Mouse (Mus musculus): Measurements from ENCODE around the gene Ccdc38.
"Not testable (repeated sequence)": the region's sequence is repeated elsewhere in the genome, so short reads cannot be mapped to it uniquely, and the experiment has no call there.

The Ccdc38 gene

DNA sequence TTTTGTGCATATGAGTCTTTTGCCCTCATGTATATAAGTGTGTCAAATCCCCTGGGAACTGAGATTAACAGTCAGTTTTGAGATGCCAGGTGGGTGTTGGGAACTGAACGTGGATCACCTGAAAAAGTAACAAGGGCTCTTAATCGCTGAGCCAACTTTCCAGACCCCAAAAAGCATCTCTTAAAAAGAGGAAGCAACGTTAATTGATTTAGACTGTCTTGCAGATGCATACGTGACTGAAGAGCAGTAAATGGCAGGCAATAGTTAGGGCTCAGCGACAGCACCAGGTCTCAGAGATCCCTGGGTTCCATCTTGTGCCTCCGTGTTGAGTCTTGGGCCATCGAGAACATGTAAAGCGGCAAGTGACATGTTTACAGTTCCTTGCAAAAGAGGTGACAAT lies 12.2 kb downstream of the Ccdc38 start:
- no peak for DNase-seq

DNA sequence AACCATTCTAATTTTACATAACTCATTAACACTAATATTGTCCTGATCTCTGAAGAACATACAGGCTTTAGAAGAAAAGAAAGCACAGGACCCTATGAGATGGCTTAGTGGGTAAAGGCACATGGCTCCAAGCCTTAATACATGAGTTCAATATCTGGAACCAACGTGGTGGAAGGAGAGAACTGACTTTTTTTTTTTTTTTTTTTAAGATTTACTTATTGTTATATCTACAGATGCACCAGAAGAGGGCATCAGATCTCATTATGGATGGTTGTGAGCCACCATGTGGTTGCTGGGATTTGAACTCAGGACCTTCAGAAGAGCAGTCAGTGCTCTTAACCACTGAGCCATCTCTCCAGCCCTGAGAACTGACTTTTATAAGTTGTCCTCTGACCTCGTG lies 17.5 kb downstream of the Ccdc38 start:
- not testable (repeated sequence) for DNase-seq

DNA sequence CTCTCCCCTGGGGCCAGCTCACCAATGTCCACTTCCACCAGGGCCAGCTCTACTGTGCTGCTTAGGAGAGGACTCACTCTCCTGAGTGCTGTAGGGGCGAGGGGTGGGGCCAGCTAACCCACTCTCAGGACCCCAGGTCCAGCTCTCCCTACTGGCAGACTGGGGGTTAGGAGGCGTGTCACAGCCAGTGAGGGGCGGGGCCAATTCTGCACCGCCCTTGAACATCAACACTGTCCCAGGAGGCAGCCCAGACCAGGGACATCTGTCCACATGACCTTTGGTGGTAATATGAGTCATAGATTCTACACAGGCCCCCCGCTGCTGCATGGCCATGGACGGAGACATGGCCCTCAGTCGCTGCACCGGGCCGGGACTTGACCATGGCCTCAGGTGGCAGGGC lies 19.4 kb downstream of the Ccdc38 start:
- DNase-seq = no peak

DNA sequence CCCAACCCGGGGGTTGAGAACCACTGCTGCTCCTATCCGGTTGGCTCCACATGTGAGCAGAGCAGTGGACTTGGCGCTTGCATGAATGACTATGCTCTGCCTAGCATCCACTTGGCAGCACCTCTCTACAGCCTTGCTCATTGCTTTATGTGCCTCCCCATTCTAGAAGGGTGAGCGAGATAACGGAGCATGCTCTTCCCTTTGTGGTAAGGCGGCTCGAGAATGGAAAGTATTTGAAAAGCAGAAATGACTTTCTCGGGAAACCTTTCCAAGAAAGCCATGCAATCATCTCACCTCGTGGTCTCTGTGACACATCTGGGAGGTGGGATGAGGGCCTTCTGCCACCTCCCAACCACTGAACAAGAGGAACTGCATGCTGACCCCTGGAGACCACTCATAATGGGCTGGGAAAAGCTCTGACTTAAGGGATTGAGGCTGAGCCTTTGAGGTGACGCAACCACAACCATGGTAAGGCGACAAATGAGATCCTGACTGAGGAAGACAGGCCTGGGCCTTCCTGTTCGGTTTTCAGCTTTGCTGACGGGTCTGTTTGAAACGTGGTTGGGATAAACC lies 24.2 kb downstream of the Ccdc38 start:
- DNase-seq = no peak

DNA sequence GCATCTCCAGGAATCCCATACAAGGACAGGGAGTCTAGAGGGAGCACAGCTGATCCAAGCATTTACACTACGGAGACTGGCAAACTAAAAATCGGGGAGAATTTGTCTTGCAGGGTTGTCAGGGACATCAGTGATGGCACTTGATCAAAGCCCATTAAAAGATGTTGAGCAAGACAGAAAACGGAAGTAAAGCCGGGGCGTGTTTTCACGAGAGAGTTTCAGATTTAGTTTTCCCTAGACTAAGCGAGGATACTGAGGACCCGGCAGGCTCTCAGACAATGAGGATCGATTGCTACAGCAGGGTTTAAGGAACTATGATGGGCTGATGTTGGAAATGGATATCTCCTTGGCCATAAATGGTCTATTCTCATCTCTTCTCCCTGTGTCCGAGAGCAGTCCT lies 26.6 kb downstream of the Ccdc38 start:
- no peak for DNase-seq

DNA sequence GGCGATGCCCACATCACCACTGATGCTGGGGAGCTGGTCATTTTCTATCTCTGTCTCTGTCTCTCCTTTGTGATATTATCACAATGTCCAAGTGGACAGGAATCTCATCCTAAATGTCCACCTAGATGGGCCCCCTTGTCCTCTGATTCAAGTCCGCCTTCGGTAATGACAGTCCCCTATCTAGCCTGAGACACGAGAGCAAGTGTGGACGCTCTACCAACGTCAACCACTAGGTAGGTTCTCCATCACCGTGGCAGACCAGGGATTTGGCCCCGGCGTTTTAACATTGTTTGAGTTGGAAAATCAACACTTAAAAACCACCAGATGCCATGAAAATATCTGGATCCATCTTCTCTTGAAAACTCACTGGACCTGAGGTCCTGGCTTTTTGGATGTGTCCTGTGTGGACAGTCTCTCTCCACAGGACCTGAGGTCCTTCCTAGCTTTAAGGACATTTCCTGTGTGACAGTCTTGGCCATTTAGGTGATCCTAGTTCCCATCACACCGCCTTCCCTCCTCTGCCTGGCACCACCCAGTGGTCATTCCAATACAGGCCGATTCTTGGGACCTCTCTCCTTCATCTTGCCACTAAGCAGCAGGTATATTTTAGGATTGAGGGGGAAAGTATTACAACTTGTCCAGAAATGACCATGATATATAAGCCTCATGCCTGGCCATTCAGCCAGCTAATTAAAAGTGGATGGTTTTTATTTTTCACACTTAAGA lies 27.6 kb downstream of the Ccdc38 start:
- no peak for DNase-seq

DNA sequence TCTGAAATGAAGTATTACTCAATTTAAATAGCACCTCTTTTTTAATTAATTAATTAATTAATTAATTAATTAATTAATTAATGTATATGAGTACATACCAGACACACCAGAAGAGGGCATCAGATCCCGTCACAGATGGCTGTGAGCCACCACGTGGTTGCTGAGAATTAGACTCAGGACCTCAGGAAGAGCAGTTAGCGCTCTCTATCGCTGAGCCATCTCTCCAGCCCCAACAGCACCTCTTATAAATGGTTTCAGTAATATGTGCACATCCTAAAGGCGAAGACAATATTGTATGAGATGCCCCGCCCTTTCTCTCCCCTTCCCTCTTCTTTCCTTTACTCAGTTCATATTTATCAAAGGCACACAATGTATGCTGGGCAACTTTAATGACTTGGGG lies 28.2 kb downstream of the Ccdc38 start:
- DNase-seq = no peak

DNA sequence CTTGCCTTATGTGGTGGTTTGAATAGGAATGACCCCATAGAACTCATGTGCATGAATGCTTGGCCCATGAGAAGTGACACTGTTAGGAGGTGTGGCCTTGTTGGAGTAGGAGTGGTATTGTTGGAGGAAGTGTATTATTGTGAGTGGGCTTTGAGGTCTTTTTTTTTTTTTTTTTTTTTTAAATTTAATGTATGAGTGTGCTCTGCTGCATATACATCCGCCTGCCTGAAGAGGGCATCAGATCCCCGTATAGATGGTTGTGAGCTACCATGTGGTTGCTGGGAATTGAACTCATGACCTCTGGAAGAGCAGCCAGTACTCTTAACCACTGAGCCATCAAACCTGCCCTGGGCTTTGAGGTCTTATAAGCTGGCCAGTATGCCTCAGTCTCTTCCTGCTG lies 31.8 kb downstream of the Ccdc38 start:
- DNase-seq = no peak

DNA sequence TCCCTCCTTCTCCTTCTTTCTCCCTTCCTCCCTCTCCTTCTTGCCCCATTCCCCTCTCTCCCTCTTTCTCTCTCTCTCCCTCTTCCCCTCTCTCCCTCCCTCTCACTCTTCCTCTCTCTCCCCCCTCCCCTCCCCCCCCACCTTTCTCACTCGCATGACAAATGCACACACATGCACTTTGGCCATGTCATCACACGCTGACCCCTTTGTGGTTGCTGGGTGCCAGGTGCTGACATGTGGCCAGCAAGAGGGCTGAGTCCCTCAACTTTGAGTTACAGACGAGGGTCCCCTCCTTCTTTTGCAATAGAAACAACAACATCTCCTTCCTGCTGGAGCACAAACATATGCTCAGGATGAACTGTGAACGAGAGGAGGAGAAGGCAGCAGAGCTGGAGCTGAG lies 34.5 kb downstream of the Ccdc38 start:
- DNase-seq = no peak

DNA sequence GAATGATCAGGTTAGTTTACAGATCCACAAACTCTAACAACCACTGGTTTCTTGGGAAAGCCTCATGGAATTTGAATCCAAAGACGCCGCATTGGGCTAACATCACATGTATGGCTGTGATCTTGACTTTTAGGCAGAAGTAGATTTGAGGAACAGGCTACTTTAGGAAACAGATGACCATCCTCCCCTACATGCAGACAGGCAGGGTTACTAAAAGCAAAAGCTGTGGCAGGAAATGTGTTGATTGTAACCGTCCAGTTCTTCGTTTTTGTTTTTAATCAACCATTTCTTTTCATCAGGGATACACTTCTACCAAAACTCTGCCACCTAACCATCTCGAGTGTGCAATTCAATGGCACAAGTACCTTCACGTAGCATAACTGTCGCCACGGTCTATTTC lies 35.5 kb downstream of the Ccdc38 start:
- DNase-seq = no peak

DNA sequence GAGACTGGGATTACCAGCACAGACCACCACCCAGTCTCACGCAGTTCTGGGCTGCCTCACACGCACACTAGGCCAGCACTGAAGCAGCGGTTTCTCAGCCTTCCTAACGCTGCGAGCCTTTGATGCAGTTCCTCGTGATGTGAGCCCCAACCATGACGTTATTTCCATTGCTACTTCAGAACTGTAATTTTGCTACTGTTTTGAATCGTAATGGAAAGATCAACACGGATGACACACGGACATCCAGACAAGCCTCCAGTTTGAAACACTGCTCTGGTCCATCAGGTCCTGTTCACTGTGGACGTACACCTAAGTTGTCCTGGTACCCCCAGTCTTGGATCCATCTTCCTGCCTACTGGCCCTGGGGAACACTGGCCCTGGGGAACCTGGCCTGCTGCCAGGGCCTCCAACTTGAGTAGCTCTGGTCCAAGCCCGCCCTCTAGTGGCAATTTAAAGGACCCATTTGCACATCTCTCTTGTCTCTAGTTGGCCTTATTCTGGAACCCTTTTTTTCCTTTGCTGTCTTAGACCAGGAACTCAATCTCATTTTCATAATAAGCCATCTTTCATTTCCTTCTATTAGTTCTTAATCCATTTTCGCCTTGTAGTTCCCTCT lies 36.9 kb downstream of the Ccdc38 start:
- DNase-seq = peak; percentile 78

DNA sequence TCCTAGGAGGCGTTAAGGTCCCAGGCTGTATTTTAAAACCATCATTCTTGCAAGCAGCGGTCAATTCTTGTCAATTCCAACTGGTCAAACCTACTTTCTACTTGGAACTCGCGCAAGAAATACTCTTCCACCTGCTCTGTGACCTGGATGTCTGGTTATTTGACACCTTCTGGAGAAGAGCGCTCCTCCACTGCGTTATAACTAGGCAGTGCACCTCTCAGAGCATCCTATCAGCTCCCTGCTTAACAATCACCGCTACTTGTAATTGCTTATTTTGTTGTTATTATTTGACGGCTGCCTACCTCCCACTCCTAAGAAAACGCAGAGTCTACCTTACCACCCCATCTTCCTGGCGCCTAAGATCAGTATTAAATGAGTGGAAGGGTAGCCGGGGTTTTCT lies 48.4 kb downstream of the Ccdc38 start:
- peak; percentile 17 for DNase-seq

DNA sequence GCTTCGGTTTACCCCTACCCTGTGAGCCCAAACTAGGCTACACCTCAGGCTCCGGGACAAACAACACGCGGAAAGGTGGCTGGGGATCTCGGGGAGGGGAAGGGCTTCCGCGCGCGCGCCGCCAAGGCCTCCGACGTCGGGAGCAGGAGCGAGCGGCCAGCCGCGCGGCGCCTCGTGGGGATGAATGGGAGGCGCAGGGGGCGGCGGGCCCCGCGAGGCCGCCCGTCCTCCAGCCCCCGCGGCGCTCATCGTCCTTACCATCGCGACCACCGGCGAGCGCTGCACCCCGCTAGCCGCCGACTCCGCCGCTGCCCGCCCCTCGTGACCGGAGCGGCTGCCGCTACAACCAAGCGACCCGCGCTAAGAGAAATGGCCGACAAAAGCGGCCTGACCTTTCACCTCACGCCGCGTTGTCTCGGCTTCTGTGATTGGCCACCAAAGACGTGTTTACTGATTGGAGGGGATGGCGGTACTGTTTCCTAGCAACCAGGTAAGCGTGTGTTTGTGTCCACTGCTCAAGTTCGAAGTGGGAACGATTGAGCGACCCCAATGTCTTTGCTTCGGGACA lies 48.9 kb downstream of the Ccdc38 start, which contains the start of gene Snrpf:
Gene Snrpf (minus strand): TSS at position 426 of the 568 bp plus-strand sequence.
- peak; percentile 96 for DNase-seq

DNA sequence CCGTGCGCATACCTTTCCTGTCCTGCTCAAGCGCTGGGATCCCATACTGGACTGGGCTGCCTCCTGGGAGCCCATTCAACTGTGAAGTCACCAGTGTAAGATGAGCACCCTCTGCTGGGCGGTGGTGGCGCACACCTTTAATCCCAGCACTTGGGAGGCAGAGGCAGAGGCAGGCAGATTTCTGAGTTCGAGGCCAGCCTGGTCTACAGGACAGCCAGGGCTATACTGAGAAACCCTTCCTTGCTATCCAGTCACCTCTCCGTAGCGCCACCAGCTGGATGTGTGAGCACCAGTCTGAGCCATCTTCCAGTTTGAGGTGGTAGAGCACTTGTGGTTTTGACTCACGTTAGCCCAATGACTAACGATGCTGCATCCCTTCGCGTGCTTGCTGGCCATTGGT lies 52.0 kb downstream of the Ccdc38 start:
- peak; percentile 38 for DNase-seq

DNA sequence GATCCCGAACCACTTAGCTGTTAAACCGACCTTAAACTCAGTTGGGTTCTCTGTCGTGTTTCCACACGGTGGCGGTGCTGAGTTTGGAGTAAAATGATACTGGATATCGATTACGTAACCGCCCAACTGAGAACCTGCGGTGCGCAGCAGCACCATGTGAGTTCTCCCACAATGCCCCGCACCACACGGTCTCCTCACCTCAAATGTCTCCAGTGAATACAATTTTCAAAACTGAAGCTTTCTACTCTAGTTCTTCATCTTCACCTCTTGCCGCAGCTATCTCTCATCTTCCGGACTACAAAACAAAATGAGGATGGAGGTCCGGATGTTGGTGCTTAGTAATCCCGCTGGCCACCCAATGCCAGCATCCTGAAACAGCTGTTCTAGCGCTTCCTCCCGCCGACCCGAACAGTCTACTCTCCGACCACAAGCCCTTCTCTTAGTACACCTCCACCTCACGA lies 53.6 kb downstream of the Ccdc38 start:
- peak; percentile 92 for DNase-seq

DNA sequence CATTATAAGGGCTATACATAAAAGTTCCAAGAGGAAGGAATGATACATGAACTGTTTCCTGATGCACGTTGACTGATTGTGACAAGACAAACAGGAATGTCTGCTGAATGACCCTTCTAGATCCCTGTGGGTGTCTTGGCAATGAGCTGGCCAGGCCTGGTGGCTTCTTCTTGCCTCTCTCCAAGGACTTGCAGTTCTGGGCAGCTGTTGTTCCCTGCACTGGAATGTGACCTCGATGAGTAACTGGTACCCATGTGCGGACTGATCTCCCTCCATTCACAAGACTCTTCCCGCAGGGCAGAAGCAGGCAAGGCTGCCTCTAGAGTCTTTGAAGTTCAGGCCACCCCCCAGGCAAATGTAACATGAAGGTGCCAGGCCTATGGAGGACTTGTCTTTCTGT lies 55.4 kb downstream of the Ccdc38 start:
- no peak for DNase-seq

DNA sequence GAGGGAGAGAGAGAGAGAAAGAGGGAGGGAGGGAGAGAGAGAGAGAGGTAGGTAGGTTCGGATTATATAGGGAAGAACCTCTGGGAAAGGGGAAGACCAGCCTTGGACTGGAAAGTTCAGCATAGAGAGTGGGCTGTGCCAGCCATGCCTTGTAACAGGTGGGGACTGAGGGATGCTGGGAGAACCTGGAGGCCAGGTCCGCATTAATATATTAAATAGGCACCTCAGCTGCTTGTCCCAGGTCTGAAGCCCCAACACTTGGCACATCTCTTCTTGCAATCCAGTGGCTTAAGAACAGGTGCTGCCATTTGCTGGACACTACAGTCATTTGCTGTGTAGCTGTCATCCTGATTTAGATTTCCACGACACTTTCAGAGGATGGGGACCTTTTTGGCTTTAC lies 56.2 kb downstream of the Ccdc38 start:
- DNase-seq = no peak

DNA sequence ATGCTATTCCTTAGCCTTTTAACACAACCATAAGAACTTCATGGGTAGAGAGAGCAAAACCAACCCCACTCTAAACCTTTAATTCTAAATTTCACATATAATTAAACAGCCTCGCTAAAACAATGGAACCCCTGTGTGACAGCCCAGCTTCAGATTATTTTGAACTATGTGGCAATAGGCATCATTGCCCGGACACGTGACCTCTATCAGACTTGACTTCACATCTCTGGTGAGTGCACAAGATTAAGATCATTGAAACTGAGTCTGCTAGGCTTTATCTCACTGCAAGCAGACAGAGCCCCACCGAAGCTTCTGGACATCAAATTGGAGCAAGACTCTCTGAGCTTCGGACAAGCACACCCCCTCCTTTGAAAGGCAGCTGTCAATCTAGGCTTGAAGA lies 61.9 kb downstream of the Ccdc38 start:
- DNase-seq = no peak

DNA sequence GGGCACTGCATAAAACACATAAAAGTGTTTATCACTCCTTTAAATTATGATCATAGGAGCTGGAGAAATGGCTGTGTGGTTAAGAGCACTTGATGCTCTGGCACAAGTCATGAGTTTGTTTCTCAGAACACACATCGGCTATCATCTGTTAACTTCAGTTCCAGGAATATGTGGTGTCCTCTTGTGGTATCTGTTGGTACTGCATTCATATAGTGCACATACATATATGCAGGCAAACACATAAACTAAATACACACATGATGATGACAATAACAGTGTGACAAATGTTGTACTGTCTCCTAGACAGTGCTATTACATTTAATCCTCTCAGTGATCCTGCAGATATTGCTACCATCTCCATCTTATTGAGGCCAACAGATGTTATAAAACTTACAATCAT lies 62.8 kb downstream of the Ccdc38 start:
- no peak for DNase-seq

DNA sequence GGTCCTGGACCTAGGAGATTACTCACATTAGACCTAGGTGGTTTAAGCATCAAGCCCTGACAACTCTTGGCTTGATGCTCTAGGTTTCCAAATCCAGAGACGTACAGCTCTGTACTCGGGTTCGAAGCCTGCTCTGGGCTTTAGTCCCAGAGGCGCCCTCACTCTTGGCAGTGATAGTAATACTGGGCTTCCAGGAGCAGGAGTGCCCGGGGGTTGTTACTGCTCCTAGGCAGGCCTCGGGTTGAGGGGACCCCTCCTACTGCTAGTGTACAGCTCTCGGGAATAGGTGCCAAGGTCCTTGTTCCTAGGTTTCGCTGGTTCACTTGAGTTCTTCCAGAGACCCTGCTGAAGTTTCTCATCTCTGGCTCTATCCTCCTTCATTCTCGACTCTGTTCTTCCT lies 65.9 kb downstream of the Ccdc38 start:
- DNase-seq = no peak

DNA sequence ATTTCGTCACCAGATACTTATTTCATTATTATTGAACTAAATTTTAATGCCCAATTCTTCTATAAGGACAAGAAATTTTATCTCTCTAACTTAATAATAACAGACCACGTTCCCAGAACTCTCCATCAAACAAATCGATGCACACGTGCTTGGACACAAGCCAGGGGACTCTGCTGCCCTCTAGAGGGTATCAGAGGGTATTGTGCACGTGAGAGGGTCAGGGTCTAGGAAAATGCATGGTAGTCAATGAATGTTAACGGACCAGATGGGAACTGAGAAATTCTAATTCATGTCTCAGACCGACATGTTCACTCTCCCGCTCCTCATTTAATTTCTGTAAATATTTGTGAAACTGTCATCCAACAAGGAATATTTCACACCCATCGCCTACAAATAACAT lies 67.6 kb downstream of the Ccdc38 start:
- DNase-seq = no peak

DNA sequence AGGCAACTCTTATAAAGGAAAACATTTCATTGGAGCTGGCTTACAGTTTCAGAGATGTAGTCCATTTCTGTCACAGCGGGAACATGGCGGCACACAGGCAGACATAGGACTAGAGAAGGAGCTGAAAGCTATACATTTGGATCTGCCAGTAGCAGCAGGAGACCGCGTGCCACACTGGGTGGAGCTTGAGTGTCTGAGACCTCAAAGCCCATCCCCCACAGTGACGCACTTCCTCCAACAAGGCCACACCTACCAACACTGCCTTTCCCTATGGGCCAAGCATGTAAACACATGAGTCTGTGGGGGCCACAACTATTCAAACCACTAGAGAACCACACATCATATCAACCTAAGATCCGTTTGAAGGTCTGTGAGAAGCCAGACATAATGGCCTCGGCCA lies 68.8 kb downstream of the Ccdc38 start:
- DNase-seq = no peak

DNA sequence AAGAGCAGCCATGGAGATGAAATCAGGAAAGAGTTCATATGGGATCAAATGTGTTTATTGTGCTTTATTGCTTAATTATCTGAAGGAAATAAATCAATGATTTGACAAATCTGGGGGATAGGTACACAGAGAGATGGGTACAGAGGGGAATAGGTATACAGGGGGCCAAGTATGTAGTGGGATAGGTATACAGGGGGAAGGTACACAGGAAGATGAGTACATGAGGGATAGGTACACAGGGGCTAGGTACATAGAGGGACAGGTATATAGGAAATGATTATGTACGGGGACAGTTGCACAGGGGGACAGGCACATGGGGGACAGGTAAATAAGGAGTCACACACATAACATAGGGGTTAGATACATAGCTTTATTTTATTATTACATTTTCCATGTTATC lies 70.5 kb downstream of the Ccdc38 start:
- DNase-seq = no peak

DNA sequence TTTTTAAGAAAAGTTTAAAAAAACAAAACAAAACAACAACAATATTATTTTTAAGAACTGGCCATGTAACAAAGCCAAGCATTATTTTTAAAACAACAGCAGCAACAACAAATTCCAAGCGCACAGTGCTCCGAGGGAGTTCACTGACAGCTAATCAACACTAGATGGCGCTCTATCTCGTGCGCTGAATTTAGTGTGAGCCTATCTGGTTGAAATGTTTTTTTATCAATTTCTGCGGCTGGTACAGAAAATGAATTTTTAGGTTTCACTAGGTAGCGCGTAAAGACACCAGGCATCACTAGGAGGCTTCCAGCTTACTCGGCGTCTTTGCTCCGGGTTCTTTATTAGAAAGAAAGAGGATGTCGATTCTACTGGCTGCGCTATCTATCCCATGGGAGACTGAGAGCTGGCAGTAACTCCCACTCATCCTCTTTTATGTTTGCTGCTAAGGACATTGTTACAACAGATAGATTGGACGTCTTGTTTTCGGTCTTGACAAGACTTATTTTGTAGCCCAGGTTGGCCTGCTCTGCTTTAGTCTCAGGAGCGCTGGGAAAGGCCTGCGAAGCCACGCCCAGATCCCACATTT lies 71.1 kb downstream of the Ccdc38 start:
- DNase-seq = peak; percentile 55

All from kidney, adult 9 months (tissue).